Mouse (Mus musculus): ENCODE results near the gene Atf7. TPM values are rescaled to one million over a fixed set of nuclear protein-coding genes. Genes with fewer than 3 reads are reported as not detected.
A peak's percentile ranks its signal among the peaks of the same experiment; 100 is the strongest.

Atf7 gene
- total RNA-seq, 1 experiment from 2014 or later, result 24.9 TPM

- ATAC-seq (replicated peaks in 1 of 2; ENCODE audit: insufficient read depth in 1 of 2, low FRiP score in 2 of 2, low TSS enrichment in 1 of 2, low read depth in 1 of 2, poor library complexity in 2 of 2, severe bottlenecking in 2 of 2), result no peak
These were observed 48.3 kb downstream of the Atf7 start for GRCm38 (mm10) chr15:102576972-102577371.

GRCm38 (mm10) chr15:102572081-102572480 lies 53.2 kb downstream of the Atf7 start:
- no peak for ATAC-seq (replicated peaks in 1 of 2; ENCODE audit: insufficient read depth in 1 of 2, low FRiP score in 2 of 2, low TSS enrichment in 1 of 2, low read depth in 1 of 2, poor library complexity in 2 of 2, severe bottlenecking in 2 of 2)

DNA sequence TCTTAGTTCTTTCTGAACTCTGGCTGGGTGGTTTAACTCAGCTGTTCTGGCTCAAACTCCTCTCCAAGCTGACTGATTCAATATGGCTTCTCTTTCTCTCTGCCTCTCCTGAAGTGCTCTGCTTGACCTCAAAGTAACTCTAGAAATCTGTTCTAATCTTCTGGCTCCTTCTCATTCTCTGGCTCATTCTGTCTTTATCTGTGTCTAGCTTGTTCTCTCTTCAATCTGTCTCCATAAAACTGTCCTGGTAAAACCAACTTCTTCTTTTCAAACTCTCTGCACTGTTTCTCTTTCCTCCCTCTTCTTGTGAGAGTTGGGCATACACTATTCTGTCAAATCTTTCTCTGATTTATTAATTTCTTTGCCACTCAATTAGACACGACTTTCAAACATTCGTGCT lies 57.4 kb downstream of the Atf7 start:
- ATAC-seq (replicated peaks in 1 of 2; ENCODE audit: insufficient read depth in 1 of 2, low FRiP score in 2 of 2, low TSS enrichment in 1 of 2, low read depth in 1 of 2, poor library complexity in 2 of 2, severe bottlenecking in 2 of 2), result no peak

DNA sequence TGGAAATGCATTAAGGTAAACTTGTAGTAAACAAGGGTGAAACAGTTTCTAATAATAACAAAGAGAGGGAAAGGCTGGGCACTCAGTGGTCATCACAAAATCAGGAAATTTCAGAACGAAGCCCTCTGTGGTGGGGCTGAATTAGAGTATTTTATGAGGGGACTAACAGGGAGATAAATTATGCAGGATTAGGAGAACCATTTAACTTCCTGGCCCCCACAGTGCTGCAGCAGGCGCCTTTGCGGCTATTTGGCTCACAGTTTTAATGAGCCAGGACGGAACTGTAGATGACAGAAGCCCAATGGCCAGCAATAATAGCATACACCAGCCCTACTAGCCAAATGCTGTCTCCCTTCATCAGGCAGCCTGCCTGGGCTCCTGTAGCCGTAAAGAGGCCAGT lies 61.6 kb downstream of the Atf7 start:
- no peak for ATAC-seq (replicated peaks in 1 of 2; ENCODE audit: insufficient read depth in 1 of 2, low FRiP score in 2 of 2, low TSS enrichment in 1 of 2, low read depth in 1 of 2, poor library complexity in 2 of 2, severe bottlenecking in 2 of 2)

GRCm38 (mm10) chr15:102563061-102563460 lies 62.2 kb downstream of the Atf7 start:
- no peak for ATAC-seq (replicated peaks in 1 of 2; ENCODE audit: insufficient read depth in 1 of 2, low FRiP score in 2 of 2, low TSS enrichment in 1 of 2, low read depth in 1 of 2, poor library complexity in 2 of 2, severe bottlenecking in 2 of 2)

DNA sequence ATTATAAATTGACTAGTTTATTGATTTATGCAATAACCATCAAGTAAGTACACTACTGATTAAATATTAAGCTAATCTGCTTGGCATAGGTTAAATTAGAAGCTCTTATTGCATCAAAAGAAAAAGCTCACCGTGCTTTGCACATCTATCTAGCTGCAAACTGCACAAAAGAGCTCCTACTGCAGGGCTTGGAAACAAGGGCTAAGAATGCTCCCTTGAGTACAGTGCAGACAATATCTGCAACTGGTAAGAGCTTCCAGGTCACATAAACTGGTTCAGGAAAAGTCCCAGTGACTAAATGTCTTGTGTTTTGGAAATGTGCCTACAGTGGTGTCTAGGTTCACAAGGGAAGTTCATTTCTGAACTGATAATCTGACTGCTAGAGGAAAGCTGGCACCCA lies 62.8 kb downstream of the Atf7 start:
- ATAC-seq (replicated peaks in 1 of 2; ENCODE audit: insufficient read depth in 1 of 2, low FRiP score in 2 of 2, low TSS enrichment in 1 of 2, low read depth in 1 of 2, poor library complexity in 2 of 2, severe bottlenecking in 2 of 2), result no peak

DNA sequence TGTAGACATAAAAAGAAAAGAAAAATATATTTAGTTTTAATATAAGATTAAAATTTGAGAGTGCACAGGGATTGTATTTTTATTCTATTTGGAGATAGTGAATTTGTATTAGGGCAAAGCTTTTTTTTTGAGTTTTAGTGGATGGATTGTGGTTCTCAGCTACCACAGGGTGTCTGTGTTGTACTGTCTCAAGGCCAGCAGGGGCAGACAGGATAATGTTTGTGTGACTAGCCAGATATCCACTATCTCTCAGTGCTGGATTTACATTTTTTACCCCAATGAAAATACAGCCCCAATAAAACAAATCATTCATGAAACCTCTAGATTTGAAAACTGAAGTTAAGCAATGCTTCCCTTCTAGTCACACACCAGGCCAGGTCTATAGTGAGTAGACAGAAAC lies 67.7 kb downstream of the Atf7 start:
- no peak for ATAC-seq (replicated peaks in 1 of 2; ENCODE audit: insufficient read depth in 1 of 2, low FRiP score in 2 of 2, low TSS enrichment in 1 of 2, low read depth in 1 of 2, poor library complexity in 2 of 2, severe bottlenecking in 2 of 2)

DNA sequence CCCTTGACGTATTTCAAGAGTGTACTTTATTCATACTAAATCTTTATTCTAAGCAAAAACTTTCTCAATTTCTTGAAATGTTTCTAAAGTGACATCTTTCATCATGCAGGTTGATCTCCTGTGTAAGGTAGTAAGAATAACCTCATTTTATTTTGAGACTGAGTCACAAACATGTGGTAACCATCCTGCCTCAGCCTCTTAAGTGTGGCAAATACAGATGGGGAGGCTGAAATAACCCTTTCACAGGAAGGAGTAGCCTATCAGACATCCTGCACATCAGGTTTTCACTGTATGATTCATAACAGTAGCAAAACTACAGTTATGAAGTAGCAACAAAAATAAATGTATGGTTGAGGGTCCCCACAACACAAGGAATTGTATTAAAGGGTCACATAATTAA lies 69.7 kb downstream of the Atf7 start:
- ATAC-seq (replicated peaks in 1 of 2; ENCODE audit: insufficient read depth in 1 of 2, low FRiP score in 2 of 2, low TSS enrichment in 1 of 2, low read depth in 1 of 2, poor library complexity in 2 of 2, severe bottlenecking in 2 of 2), result no peak

DNA sequence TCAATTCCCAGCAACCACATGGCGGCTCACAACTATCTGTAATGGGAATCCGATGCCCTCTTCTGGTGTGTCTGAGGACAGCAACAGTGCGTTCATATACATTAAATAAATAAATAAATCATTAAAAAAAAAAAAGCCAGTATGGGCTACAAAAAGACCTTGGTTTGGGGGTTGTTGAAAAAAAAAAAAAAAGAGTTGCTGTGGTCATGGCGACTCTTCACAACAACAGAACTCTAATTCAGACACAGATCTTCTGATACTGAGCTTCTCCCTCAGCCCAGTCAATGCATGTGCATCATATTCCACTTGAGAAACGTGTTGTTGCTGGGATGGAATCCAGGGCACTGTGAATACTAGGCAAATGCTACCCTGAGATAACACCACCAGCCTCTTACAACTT lies 72.7 kb downstream of the Atf7 start:
- no peak for ATAC-seq (replicated peaks in 1 of 2; ENCODE audit: insufficient read depth in 1 of 2, low FRiP score in 2 of 2, low TSS enrichment in 1 of 2, low read depth in 1 of 2, poor library complexity in 2 of 2, severe bottlenecking in 2 of 2)

DNA sequence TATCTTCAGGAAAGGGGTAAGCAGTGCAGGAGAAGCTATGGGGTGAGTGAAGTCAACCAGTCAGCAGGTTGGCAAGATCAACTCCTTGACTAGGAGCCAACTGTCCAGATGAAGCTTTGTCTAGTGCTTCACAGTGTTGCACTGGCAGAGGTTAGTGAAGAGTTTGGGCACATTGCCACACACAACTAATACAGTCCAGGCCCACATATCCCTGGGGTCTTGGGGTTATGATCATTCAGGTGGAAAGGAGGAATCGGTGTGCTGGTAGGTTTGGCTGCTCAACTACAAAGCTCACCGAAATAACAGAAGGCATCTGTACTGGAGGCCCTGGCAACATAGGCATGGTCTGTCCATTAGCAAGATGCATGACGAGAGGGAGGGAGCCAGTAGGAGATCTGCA lies 77.8 kb downstream of the Atf7 start:
- ATAC-seq (replicated peaks in 1 of 2; ENCODE audit: insufficient read depth in 1 of 2, low FRiP score in 2 of 2, low TSS enrichment in 1 of 2, low read depth in 1 of 2, poor library complexity in 2 of 2, severe bottlenecking in 2 of 2), result no peak

DNA sequence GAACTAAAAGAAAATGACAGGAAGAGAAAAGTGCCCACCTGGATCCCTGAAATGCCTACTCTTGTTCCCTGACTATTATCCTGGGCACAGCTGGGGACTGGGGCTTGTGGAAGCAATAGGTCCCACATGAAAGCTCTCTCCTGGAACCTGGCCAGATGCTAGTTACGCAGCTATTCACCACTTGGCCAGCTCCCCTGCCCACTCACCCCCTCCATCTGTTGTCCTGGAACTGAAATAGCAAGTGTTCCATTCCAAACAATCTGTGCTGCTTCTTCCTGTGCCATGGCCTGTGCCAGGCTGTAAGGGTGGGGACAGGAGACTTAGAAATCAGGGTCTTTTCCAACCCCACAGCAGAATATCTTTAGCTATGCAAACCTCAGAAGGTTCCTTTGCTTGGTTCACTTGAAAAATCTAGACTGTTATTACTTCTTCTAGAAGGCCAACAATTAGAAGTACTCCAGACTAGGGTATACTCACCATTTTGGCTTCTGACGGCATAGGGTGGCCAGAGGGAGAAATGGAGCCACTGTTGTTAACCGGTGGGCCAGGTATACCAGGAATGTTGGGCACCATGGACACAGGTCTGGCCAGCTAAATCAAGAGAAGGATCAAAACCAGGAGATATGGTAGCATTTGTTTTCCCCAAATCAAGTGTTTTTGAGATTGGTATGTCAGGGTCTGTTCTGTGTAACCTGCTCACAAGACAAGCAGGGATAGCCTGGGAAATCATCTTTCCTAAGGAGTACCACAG lies 78.4 kb downstream of the Atf7 start:
- no peak for ATAC-seq (replicated peaks in 1 of 2; ENCODE audit: insufficient read depth in 1 of 2, low FRiP score in 2 of 2, low TSS enrichment in 1 of 2, low read depth in 1 of 2, poor library complexity in 2 of 2, severe bottlenecking in 2 of 2)

- ATAC-seq (replicated peaks in 1 of 2; ENCODE audit: insufficient read depth in 1 of 2, low FRiP score in 2 of 2, low TSS enrichment in 1 of 2, low read depth in 1 of 2, poor library complexity in 2 of 2, severe bottlenecking in 2 of 2), result no peak
These were observed 79.0 kb downstream of the Atf7 start for GRCm38 (mm10) chr15:102546246-102546645.

GRCm38 (mm10) chr15:102544801-102545200 lies 80.5 kb downstream of the Atf7 start:
- no peak for ATAC-seq (replicated peaks in 1 of 2; ENCODE audit: insufficient read depth in 1 of 2, low FRiP score in 2 of 2, low TSS enrichment in 1 of 2, low read depth in 1 of 2, poor library complexity in 2 of 2, severe bottlenecking in 2 of 2)

- ATAC-seq (replicated peaks in 1 of 2; ENCODE audit: insufficient read depth in 1 of 2, low FRiP score in 2 of 2, low TSS enrichment in 1 of 2, low read depth in 1 of 2, poor library complexity in 2 of 2, severe bottlenecking in 2 of 2), result no peak
These were observed 91.3 kb downstream of the Atf7 start for GRCm38 (mm10) chr15:102533926-102534325.

DNA sequence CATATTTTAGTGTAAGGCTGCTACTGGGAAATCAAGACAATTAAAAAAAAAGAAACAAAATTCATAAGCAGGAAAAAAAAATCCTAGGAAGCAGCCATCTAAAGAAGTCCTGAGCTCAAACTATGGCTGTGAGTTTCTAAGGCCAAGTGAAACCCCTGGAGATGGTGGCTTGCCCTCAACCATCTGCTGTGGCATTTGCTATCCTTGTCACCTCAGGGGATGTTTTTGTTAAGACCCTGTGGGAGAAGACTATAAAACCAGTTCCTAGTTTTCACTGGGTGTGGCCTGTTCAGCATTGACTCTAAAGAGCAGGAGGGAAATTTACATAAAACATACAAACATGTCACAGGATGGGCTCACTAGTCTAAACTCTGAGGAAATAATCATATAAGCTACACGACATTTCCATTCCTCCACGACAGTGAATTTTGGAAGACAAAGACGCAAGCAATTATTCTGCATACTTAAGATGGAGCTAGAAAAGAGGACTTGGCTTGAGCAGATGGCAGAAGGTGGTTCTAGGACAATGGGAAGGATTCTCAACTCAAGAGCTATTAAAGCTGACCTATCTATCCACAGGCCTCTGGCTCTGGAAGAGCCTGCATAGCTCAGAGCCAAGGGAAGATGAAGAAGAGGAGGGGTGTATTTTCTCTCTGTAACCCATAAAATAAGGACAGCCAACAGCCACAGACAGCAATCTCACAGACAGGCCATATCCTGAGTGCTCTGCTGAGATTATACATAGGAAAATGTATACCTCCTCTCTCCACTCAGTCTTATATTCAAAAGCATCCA lies 93.0 kb downstream of the Atf7 start:
- ATAC-seq (replicated peaks in 1 of 2; ENCODE audit: insufficient read depth in 1 of 2, low FRiP score in 2 of 2, low TSS enrichment in 1 of 2, low read depth in 1 of 2, poor library complexity in 2 of 2, severe bottlenecking in 2 of 2), result no peak

DNA sequence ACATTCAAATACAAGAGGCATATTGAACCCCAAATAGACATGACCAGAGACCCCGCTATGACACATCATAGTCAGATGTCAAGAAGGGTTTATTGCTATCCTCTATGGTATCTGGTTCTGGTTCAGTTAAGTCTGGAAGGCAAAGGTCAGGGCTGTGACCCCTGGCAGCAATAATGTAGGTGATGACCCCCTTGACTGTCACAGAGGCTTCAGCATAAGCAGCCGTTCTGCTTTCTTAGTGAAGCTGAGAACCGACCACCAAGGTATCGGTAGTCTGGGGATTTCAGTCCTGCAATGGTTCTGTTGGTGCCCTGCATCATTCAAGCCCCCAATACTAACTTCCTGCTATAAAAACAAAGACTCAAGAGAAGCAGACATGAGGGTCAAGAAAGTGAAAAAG lies 93.7 kb downstream of the Atf7 start:
- no peak for ATAC-seq (replicated peaks in 1 of 2; ENCODE audit: insufficient read depth in 1 of 2, low FRiP score in 2 of 2, low TSS enrichment in 1 of 2, low read depth in 1 of 2, poor library complexity in 2 of 2, severe bottlenecking in 2 of 2)

DNA sequence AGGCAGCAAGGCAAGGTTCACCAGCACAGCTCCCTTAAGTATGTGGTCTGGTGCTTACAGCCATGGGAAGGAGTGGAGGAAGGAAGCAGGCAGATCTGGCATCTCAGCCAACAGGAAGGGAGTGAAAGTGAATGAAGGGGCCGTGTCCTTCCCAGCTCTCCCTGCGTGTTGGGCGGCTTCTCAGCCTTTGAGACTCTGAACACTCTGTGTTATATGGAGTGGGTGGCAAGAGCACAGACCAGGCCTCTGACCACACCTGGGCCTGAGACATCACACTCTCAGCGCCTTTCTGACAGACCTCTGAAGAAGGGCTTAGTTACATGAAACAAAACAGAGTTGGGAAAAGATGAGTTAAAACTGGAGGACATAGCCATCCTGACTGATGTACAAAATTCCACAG lies 94.7 kb downstream of the Atf7 start:
- 0 out of 4 replicates have a peak, but pooled peaks of 1 of the 2 experiments have one; percentile 27 for ATAC-seq (replicated peaks in 1 of 2; ENCODE audit: insufficient read depth in 1 of 2, low FRiP score in 2 of 2, low TSS enrichment in 1 of 2, low read depth in 1 of 2, poor library complexity in 2 of 2, severe bottlenecking in 2 of 2)

GRCm38 (mm10) chr15:102528396-102528795 lies 96.9 kb downstream of the Atf7 start:
- no peak for ATAC-seq (replicated peaks in 1 of 2; ENCODE audit: insufficient read depth in 1 of 2, low FRiP score in 2 of 2, low TSS enrichment in 1 of 2, low read depth in 1 of 2, poor library complexity in 2 of 2, severe bottlenecking in 2 of 2)

- ATAC-seq (replicated peaks in 1 of 2; ENCODE audit: insufficient read depth in 1 of 2, low FRiP score in 2 of 2, low TSS enrichment in 1 of 2, low read depth in 1 of 2, poor library complexity in 2 of 2, severe bottlenecking in 2 of 2), result no peak
These were observed 97.3 kb downstream of the Atf7 start for GRCm38 (mm10) chr15:102527936-102528335.
